Mouse (Mus musculus): ENCODE measurements around the gene Zfp318.

Gene Zfp318

GRCm38 (mm10) chr17:46446264-46446663 lies 62.7 kb downstream of the Zfp318 start:
- CTCF ChIA-PET, result no interaction called here

- CTCF ChIA-PET, result no interaction called here
These were observed 69.2 kb downstream of the Zfp318 start for GRCm38 (mm10) chr17:46452683-46453082.

- CTCF ChIA-PET, result no interaction called here
These were observed 69.9 kb downstream of the Zfp318 start for GRCm38 (mm10) chr17:46453302-46453948.

- CTCF ChIA-PET, result interaction anchor here (0.6 kb wide), 1 partner anchor 1094 kb away, joined by 5 read pairs; no protein-coding TSS in a partner anchor
These were observed 70.5 kb downstream of the Zfp318 start for GRCm38 (mm10) chr17:46453970-46454411.

GRCm38 (mm10) chr17:46454539-46454938 lies 71.0 kb downstream of the Zfp318 start:
- CTCF ChIA-PET, result interaction anchor here (0.6 kb wide), 1 partner anchor 1093 kb away, joined by 5 read pairs; no protein-coding TSS in a partner anchor

- CTCF ChIA-PET, result no interaction called here
These were observed 71.7 kb downstream of the Zfp318 start for GRCm38 (mm10) chr17:46455110-46455691.

- CTCF ChIA-PET, result interaction anchor here (1.0 kb wide), 1 partner anchor 86 kb away, joined by 3 read pairs; no protein-coding TSS in a partner anchor
These were observed 74.3 kb downstream of the Zfp318 start for GRCm38 (mm10) chr17:46457791-46458190.

GRCm38 (mm10) chr17:46458439-46458838 lies 74.9 kb downstream of the Zfp318 start:
- CTCF ChIA-PET, result no interaction called here

- CTCF ChIA-PET, result no interaction called here
These were observed 77.1 kb downstream of the Zfp318 start for GRCm38 (mm10) chr17:46460673-46461072.

GRCm38 (mm10) chr17:46461347-46461746 lies 77.8 kb downstream of the Zfp318 start:
- CTCF ChIA-PET, result interaction anchor here (0.5 kb wide), 1 partner anchor 44 kb away, joined by 4 read pairs; no protein-coding TSS in a partner anchor

- CTCF ChIA-PET, result no interaction called here
These were observed 78.7 kb downstream of the Zfp318 start for GRCm38 (mm10) chr17:46462226-46462625.

GRCm38 (mm10) chr17:46467830-46468229 lies 84.3 kb downstream of the Zfp318 start:
- CTCF ChIA-PET, result no interaction called here
